Mouse (Mus musculus) E14TG2a.4 (cell line): ENCODE measurements around the gene Gm8764.
"Not testable (repeated sequence)": the region's sequence is repeated elsewhere in the genome, so short reads cannot be mapped to it uniquely, and the experiment has no call there.

Source experiments
- CTCF ChIP-seq: conservative IDR thresholded peaks from 2 replicates; pipeline ENCODE4 v1.5.1; 2014; ENCODE audit warnings: low read length
- NANOG ChIP-seq: IDR thresholded peaks from 2 replicates; pipeline ENCODE4 v1.6.1; 2014; ENCODE audit warnings: borderline replicate concordance, low read length, mixed read lengths

DNA sequence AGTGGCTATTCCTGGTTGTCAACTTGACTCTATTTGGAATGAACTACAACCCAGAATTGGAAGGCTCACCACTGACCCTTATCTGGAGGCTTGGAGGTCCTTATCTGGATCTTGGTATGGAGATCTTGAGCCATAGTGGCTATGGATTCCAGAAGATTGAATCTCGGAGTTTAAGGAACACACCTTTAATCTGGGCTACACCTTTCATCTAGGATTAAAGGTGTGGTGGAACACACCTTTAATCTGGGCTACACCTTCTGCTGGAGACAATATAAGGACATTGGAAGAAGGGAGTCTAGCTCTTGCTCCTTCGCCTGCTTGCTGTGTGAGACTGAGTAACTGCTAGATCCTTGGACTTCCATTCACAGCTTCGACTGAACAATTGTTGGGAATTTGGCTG is 33.9 kb downstream of the Gm8764 start, which contains the start of gene Gm4340:
- TF ChIP-seq CTCF, NANOG: not testable (repeated sequence)
